Mouse (Mus musculus) stomach, postnatal 0 days (tissue): ENCODE measurements around the gene Eif4g1.

Source experiments
- CTCF ChIP-seq: IDR thresholded peaks from 2 replicates; pipeline ENCODE4 v1.5.1; 2016; ENCODE audit warnings: antibody characterized with exemption, low read depth, mild to moderate bottlenecking, moderate library complexity
- EP300 ChIP-seq: optimal IDR thresholded peaks from 2 replicates; pipeline ENCODE3; 2016; ENCODE audit warnings: antibody characterized with exemption

GRCm38 (mm10) chr16:20715566-20715965 lies 47.5 kb downstream of the Eif4g1 start:
- TF ChIP-seq CTCF = no peak
- no peak for TF ChIP-seq EP300
